Mouse (Mus musculus) heart, postnatal 0 days (tissue): ENCODE results near the gene Mrpl22.

ENCODE experiments used
- CTCF ChIP-seq: IDR thresholded peaks from 2 replicates; pipeline ENCODE4 v1.5.1; 2016; ENCODE audit warnings: antibody characterized with exemption, control low read depth, low read depth
- EP300 ChIP-seq: IDR thresholded peaks from 2 replicates; pipeline ENCODE4 v1.6.1; 2016; ENCODE audit warnings: antibody characterized with exemption, low read depth

- TF ChIP-seq CTCF (no peak), EP300 (no peak)
These were observed 45.4 kb downstream of the Mrpl22 start for GRCm38 (mm10) chr11:58216823-58217222.
